Mouse (Mus musculus): ENCODE measurements around the gene Hlcs.

Gene Hlcs

DNA sequence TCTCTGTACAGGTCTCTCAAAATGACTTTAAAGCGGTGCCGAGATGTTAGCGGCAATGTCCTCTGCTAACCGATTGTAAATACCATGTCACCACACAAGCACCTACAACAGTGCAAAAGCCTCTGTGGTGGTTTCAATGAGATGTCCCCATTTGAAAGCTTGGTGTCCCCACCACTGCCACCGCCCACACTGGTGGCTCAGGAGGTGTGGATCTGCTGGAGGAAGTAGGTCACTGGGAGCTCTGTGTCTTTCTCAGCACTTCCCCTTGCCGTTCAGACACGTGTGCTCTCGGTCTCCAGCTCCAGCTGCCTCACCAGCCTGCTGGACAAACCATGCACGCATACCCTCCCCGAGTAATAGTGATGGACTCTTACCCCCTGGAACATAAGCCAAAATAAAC is 72.2 kb downstream of the Hlcs start:
- DNase-seq, result no peak

DNA sequence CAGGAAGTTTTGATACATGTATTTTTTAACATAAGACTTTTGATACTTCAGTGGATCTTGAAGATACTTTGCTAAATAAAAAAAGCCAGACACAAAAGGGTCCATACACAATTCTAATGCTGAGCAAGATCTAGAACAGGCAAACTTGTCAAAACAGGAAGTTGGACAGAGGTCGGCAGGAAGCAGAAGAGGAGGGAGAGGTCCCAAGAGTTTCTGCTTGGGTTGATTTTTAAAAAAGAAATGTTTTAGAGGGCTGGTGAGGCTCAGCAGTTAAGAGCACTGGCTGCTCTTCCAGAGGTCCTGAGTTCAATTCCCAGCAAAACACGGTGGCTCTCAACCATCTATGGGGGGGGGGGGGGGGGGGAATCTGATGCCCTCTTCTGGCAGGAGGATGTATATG is 73.2 kb downstream of the Hlcs start:
- no peak for DNase-seq

- DNase-seq, result no peak
Observed at GRCm38 (mm10) chr16:94239567-94239966, 73.8 kb downstream of the Hlcs start.

GRCm38 (mm10) chr16:94239146-94239545 is 74.2 kb downstream of the Hlcs start:
- DNase-seq, result no peak

DNA sequence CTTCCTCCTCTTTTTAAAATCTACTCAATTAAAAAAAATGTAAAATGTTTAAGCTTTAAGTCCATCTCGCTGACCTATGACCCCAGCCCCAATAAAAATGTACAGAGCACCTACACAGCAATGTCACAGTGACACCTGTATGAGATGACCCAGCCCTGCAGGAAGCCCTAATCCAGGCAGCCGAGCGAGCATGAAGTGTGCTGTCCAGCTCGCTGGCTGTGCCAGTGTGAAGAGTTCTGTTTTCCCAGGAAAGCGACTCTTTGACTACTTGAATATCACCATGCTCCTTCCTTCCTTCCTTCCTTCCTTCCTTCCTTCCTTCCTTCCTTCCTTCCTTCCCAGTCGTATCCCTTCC is 76.3 kb downstream of the Hlcs start:
- no peak for DNase-seq

GRCm38 (mm10) chr16:94236226-94237129 is 76.9 kb downstream of the Hlcs start:
- DNase-seq, result no peak

- no peak for DNase-seq
Observed at GRCm38 (mm10) chr16:94235718-94236117, 77.7 kb downstream of the Hlcs start.

- no peak for DNase-seq
Observed at GRCm38 (mm10) chr16:94234202-94234601, 79.2 kb downstream of the Hlcs start.

DNA sequence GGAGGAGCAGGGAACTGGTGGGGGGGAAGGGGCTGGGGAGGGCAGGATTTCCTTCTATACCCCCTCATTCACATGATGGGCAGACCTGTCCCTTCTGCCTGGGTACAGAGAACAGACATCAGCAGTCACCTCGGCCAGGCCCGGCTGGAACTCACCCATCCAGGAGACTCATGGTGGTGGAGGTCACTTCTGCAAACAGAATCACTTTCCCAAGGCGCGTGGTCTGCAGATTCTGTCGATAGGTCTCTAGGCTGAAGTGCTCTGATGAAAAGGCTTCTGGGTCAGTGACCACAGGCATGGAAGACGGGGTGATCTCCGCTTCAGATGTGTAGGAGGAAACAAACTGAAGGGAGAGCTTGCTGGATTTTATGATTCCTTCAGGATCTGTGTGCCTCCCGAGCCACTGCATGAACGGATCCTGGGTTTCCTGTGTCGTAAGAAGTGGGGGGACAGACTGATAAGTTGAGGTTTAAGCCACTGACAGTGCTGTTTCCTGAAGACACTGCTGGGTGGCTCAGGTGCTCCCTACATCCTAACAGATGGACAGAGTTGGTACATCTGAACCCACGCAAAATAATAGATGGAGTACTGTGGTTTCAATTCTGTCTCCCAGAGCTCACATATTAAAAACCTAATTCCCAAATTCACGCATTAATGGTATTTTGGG is 82.3 kb downstream of the Hlcs start:
- DNase-seq, result no peak

DNA sequence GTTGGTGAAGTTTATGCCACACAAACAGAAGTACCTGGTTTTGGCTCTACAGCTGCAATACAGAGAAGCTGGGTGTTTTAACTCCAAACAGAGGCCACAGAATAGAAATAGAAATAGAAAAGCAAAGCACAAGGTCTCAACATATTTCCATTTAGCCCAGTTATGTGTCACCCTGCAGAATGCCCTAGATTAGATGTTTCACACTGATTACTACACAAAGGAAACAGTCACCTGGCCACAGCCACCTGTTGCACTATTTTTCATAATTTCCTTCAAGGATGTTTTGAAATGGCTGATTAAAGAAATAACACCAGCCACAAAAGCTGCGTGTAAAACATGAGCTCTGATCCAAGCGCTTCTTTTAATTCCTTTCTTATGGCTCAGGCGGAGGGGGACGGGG is 82.9 kb downstream of the Hlcs start:
- DNase-seq, result no peak

DNA sequence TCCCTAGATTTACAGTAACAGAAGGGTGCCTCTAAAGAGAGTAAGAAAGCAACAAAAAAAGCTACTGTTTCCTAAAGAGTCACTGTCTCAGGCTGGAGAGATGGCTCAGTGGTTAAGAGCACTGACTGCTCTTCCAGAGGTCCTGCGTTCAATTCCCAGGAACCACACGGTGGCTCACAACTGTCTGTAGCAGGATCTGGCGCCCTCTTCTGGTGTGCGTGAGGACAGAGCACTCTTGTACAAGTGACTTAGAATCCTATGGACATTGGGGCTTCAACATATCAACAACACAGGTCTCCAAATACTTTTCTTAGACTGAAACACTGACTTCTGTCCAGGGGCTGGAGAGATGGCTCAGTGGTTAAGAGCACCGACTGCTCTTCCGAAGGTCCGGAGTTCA is 83.5 kb downstream of the Hlcs start:
- no peak for DNase-seq

DNA sequence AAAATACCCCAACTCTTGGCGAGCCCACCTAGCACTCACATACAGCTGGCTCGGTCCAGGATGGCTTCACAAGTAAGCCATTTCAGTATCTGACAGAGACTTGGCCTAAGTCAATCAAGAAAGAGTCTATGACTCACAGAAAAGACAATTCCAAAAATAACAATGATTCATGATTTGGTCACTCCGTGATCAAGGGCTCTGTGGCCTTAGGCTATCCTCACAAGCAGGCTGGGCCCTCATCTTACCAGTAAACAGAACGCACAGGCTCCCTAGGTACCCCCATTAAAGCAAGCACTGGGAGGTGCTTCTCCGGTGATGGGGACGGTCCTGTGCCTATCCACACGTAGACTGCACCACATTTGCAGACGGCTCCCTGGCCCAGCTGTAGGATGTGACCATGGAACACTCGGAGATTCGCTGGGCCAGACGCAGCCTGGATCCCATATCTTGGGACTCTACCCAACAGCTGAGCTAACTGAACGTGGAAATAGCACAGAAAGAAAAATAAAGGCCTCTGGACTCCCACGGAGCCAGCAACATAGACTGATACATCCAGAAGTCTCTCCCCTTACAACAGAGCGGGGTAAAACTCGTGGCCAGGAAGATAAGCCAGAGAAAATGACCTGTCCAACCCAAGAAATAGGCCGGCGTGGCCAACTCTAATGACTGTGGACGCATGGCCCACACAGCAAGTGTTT is 84.4 kb downstream of the Hlcs start:
- no peak for DNase-seq

DNA sequence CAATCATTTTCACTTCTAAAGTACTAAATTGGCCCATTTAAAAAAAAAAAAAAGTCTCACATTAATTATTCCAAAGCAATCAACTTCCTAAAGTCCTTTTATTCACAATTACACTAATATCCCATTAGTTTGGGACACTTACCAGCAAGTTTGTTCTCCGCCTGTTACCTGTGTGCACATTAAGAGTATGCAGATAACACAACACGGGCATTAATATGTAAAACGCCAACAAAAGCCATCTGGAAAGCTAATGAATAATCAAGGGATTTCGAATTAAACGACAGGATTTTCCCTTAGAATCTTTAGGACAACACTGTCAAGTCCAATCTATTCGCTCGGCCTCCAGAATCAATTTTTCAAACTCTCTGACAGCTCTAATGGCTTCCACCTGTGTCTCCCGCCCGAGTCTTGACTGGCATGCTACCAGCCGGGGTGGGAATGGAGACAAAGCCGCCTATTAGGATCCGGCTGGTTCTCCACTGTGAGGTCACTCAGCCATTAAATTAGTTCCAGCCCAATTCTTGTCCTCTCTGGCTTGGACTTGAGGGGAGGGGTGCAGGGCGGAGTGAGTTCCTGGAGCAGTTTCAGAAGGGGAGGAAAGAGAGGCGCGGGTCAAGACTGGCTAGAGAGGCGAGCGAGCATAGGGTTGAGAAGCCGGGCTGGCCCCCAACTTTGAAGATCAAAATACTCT is 85.9 kb downstream of the Hlcs start:
- DNase-seq, result peak; percentile 80

DNA sequence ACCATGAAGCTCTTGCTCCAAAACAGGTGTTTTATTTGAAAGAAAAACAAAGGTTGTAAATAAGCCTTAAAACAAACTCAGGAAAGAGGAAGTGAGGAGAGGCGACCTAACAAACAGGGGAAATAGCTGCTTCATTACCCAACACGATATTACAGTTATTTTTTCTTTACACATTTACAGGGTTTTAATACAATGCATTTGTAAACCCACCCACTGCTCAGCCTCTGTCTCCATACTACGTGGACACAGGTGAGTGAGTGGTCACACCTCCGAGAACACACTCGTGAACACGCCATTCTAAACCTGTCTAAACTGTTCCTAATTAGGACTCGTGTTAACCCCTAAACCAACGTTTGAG is 90.0 kb downstream of the Hlcs start:
- DNase-seq, result no peak

DNA sequence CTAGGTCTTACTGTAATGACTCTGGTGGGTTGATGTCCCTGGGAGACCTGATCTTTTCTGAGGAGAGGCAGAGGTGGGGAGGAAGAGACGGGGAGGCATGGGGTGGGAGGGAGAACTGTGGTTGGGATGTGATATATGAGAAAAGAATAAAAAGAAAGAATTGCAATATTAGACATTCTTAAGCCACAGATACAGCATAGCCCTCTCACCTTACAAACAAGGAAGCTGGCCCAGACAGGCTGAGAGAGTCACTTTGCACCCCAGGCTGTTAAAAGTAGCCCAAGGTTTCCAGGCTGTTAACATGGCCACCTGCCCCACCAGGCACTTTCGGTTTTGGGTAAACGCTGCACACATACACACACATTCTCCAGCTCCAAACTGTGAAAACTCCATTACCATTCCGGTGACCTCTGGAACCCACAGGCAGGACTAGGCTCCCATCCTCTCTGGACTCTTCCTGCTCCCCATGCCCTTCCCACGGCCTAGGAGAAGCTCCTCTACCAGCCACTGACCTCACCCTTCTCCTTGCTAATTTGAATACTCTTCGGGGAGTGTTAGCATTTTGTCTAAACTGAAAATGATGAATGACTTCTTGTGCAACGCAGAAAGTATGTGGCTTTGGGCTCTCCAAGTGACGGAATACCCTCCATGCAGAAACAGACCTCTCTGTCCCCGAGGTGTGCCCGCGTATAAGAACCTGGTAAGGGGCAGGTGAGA is 90.6 kb downstream of the Hlcs start:
- no peak for DNase-seq

DNA sequence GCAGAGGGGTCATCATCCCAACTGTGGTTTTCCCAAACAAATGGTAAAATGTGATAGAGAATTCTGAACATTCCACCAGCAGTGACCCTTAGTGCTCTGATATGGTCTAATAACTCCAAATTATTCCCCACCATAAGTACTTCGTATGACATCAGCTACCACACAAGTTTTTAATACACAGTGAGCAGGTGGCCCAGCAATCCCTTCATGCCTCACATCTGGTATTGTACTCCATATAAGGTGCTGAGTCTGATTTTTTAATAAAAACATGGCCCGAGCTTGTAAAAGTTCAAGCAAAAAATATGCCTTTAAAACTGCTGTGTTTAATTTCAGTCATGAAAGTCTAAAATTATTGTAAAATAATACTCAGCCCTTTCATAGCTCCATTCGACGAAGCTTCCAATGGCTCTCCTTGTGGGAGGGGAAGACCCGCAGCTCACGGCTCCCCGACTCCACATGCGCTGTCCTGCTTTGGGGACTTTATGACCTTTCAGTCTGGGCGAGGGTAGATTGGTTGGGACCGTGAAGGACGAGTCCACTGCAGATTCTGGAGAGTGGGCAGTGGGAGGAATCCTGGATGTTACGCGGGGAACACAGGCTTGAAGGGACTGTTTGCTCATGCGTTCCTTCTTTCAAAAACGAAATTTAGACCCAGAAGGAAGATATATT is 102.5 kb downstream of the Hlcs start:
- DNase-seq, result no peak

DNA sequence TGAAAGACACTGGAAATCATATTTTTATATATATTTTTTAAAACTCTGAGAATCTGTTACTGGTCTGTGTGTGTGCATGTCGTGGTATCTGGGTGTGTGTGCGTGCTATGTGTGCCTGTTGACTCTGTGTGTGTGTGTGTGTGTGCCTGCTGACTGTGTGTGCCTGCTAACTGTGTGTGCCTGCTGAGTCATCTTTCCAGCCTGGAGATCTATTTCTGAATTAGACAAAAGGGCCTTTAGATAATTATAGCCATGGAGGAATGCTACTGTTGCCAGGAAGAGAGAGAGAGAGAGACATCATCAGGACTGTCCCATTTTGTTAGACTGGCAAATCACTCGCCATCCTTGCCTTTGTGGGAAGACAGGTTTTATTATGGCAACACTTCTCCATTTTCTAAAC is 103.7 kb downstream of the Hlcs start:
- no peak for DNase-seq

GRCm38 (mm10) chr16:94208826-94209225 is 104.5 kb downstream of the Hlcs start:
- DNase-seq, result no peak

DNA sequence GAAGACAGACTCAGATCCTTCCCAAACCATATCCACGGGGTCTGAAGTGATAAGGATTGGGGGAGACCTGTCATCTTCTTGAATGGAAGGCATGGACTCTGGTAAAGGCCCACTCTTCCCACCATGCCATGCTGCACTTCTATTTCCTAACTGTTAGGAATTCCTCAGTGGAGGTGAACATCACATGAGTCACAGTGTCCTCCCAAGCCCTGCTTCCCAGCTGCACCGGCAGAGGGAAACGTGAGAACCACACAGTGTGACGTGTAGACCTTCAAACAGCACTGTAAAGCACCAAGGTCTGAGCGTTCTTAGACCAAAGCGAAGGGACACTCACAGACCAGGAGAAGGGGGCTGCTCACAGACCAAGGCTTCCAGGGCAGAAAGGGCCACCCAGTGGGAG is 105.2 kb downstream of the Hlcs start:
- DNase-seq, result no peak

- DNase-seq, result no peak
Observed at GRCm38 (mm10) chr16:94205528-94206484, 107.6 kb downstream of the Hlcs start.

GRCm38 (mm10) chr16:94201387-94201786 is 112.0 kb downstream of the Hlcs start:
- no peak for DNase-seq
